Mouse (Mus musculus) adrenal gland, adult (tissue): ENCODE data around the gene Erp29.

Experiments used
- DNase-seq, 2 experiments: peaks; one replicate each; pipeline ENCODE4 v3.0.0; 2022 to 2023; ENCODE audit warnings: low spot score in 1 of 2; ENCODE audit not compliant: inconsistent age in 2 of 2

Erp29 gene

GRCm38 (mm10) chr5:121392667-121393380, 59.5 kb downstream of the Erp29 start:
- peak; percentile 35 to 76 for DNase-seq

- peak in 1 of 2 experiments; percentile 46 for DNase-seq
Observed at GRCm38 (mm10) chr5:121389691-121390090, 62.6 kb downstream of the Erp29 start.

- DNase-seq: peak in 1 of 2 experiments; percentile 65
Observed at GRCm38 (mm10) chr5:121389106-121389505, 63.2 kb downstream of the Erp29 start.

- peak; percentile 27 to 58 for DNase-seq
Observed at GRCm38 (mm10) chr5:121387126-121387525, 65.2 kb downstream of the Erp29 start.

GRCm38 (mm10) chr5:121386120-121386909, 66.0 kb downstream of the Erp29 start:
- peak in 1 of 2 experiments; percentile 46 for DNase-seq

GRCm38 (mm10) chr5:121385461-121386119, 66.7 kb downstream of the Erp29 start, which contains the start of gene Trafd1:
TSS of gene Trafd1 (minus strand) at chr5:121385632.
- DNase-seq: peak; percentile 98

- peak in 1 of 2 experiments; percentile 89 for DNase-seq
Observed at GRCm38 (mm10) chr5:121384757-121385460, 67.4 kb downstream of the Erp29 start.

GRCm38 (mm10) chr5:121383857-121384756, 68.2 kb downstream of the Erp29 start:
- DNase-seq: peak in 1 of 2 experiments; percentile 56

- no peak for DNase-seq
Observed at GRCm38 (mm10) chr5:121380692-121381091, 71.6 kb downstream of the Erp29 start.

GRCm38 (mm10) chr5:121378678-121379256, 73.5 kb downstream of the Erp29 start:
- DNase-seq: peak in 1 of 2 experiments; percentile 60
